Mouse (Mus musculus): ENCODE results near the gene Cdr2l. TPM values are rescaled to one million over a fixed set of nuclear protein-coding genes. Genes with fewer than 3 reads are reported as not detected.

The Cdr2l gene
- total RNA-seq (2017) = 0.12 TPM in 2 replicates

DNA sequence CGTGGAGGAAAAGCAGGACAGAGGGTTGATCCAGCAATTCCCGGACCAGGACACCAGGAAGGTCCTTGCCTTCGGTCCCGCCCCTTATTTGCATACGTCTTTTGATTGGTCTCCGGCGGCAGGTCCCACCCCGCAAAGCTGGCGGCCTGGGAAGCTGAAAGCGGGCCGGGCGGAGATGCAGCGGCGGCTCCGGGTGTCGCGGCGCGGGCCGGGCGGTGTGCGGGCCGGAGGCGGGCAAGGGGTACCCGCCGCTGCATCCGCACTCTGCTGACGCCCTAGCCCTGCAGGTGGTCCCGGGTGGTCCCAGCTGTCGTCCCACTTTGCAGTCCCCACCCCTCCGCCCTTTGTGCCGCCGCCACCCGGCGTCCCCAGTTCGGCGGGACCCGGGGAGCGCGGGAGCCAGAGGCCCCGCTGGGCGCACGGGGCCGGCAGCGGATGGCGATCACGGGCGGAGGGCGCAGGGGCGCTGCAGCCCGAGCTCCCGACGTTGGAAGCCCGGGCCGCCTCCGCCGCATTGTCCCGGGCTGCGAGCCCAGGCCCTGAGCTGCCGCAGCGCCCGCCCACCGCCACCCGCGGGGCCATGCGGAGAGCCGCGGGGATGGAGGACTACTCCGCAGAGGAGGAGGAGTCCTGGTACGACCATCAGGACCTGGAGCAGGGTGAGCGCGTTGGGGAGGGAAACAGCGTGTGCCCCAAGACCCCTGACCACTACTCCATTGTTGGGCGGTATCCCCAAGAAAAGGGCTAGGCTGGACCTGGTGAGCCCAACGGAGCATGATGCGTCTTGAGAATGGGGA is at the start of gene Cdr2l:
Gene Cdr2l, plus strand, starts transcription at position 174 of the 797 bp plus-strand sequence.
- ATAC-seq (ENCODE audit: extremely low read depth, insufficient number of reproducible peaks, low FRiP score, poor library complexity, severe bottlenecking) = no peak

DNA sequence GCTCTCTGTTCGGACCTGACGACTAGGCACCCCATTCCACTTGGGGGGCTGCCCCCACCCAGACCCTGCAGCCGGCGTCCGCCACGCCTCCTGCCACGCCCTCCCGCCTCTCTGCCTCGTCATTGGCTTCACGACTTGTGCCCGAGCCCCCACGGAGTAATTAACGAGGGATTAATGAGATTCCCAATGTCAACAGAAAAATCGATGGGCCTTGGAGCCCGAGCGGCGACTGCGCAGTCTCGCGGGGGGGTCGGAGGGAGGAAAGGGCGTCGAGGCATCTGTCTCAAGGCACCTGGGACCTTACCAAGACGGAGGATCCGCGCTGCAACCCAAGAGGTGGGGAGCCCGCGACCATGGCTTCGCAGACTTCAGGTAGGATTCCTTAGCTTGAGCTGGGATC is 47.2 kb upstream of the Cdr2l start, which contains the start of gene Otop3:
Gene Otop3, plus strand, starts transcription at position 201 of the 400 bp plus-strand sequence.
- no peak for ATAC-seq (ENCODE audit: extremely low read depth, insufficient number of reproducible peaks, low FRiP score, poor library complexity, severe bottlenecking)

DNA sequence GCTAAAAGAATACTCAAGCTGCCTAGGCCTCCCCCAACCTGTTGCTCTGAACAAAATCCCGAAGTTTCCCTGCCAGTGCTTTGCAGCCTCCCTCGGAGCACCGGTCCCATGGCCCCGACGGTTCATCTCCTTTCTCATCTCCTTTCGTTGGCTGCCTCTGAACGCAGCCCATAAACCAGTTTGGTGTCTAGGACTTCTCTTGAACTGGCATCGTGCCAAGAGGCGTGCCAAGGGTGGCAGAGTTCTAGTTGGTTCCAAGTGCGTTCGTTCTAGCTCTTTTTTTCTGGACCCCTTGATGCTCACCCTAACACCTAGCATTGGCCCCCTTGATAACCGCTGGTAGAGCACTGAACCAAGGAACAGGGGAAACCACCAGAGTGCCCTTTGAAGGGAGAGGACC is 46.5 kb upstream of the Cdr2l start:
- no peak for ATAC-seq (ENCODE audit: extremely low read depth, insufficient number of reproducible peaks, low FRiP score, poor library complexity, severe bottlenecking)

DNA sequence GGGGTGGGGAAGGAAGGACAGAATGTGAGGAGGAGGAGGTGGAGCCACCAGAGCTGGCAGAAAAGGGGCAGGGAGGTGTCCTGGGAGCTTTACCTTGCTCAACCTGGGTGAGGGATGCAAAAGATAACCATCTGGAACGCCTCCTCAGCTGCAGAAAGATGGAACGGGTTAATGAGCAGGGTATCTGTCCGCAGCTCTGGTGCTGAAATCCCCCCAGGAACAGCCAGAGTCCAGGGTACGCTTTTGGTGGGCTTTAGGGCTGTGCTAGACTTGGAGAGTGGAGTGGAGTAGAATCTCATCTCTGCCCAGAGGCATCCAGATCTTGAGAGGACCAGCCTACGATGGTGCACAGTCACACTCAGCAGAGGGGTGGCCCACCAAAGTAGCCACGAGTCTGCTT is 45.6 kb upstream of the Cdr2l start:
- ATAC-seq (ENCODE audit: extremely low read depth, insufficient number of reproducible peaks, low FRiP score, poor library complexity, severe bottlenecking) = no peak

DNA sequence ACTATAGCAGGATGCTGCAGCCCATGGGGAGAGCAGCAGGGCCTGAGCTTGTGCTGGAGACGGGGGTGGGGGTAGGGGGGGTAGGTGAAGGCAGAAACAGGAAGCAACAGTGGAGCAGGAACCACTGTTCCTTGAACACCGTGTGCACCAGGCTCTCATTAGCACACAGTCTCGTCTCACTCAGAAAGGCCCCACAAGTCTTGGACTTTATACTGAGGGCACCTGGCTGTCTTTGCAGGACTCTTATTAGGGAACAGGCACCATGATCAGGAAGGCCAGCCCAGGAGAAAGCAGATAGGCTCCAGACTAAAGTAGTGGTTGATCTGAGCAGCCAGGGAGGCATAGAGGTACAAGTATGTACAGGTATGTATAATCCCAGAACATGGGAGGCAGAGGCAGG is 44.4 kb upstream of the Cdr2l start:
- ATAC-seq (ENCODE audit: extremely low read depth, insufficient number of reproducible peaks, low FRiP score, poor library complexity, severe bottlenecking) = no peak

DNA sequence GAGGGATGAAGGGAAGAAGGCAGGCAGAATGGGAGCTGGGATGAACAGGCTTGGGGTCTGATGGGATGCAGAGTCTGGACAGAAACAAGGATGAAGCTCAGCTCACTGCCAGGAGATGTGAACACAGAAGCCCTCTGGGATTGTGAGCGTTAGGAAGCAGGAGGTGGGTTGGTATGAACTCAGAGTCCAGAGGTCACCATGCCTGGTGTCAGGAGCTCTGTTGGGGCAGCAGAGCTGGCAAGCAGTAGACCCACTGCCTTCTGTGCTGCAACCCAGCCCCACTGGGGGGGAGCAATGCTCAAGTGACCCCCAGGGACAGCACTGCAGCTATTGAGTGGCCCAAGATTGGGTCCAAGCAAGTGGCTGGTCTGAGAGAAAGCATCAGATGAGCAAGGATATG is 43.9 kb upstream of the Cdr2l start:
- ATAC-seq (ENCODE audit: extremely low read depth, insufficient number of reproducible peaks, low FRiP score, poor library complexity, severe bottlenecking) = no peak

DNA sequence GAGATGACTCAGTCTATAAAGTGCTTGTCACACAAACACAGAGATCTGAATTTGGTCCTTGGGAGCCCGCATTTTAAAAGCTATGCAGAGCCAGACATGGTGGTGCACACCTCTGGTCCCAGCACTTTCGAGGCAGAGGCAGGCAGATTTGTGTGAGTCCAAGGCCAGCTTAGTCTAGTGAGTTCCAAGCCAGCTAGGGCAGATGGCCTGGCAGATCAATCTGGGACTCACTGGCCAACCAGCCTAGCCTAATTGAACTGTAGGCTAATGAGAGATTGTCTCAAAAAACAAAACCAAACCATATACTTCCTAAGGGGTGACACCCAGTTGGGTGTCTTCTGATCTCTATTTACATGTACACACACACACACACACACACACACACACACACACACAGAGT is 40.5 kb upstream of the Cdr2l start:
- no peak for ATAC-seq (ENCODE audit: extremely low read depth, insufficient number of reproducible peaks, low FRiP score, poor library complexity, severe bottlenecking)

DNA sequence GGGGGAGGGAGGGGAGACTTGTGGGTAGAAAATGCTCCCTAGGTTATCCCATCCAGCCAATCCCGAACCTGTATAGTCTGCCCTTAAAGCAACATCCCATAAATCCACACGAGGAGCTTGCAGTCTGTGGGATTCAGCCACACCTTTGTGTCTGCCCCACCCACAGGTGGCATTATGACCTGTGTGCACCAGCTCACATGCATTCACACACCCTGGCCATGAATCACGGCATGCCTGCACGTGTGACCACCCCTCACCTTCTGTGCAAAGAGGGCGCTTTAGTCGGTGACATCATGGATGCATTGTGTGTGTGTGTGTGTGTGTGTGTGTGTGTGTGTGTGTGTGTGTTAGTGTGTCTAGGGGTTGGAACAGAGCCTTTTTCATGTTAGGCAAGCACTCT is 39.9 kb upstream of the Cdr2l start:
- no peak for ATAC-seq (ENCODE audit: extremely low read depth, insufficient number of reproducible peaks, low FRiP score, poor library complexity, severe bottlenecking)

DNA sequence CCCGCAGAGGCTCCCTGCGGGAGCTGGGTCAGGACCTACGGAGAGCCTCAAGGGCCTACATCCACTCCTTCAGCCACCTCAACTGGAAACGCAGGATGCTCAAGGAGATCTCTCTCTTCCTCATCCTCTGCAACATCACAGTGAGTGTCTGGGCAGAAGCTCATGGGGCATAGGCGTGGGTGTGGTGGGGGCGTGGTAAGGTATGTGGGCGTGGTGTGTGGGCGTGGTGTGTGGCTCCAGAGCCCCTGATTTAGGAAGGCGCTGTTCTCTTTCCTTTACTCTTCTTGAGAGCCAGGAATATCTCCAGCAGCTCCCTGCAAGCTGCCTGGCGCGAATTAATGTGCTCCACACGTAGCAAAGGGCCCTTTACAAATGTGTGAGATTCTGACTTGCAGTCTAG is 36.7 kb upstream of the Cdr2l start:
- ATAC-seq (ENCODE audit: extremely low read depth, insufficient number of reproducible peaks, low FRiP score, poor library complexity, severe bottlenecking) = no peak

DNA sequence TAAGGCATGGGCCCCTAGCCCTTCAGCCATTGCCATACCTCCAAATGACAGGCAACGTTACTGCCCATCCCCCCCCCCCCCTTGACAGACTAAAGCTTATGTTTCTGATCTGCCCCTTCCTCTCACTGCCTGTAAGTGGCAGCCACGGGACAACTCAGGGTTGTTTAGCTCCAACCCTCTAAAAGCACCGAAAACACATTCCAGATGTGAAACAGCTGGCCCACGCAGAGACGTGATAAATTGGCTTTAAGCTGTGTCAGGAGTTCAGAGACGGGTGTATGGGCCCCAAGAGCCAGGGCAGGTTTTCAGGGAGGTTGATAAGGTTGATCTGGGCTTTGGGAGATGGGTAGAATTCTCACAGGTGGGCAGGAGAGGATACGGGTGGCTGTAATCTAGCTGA is 36.2 kb upstream of the Cdr2l start:
- ATAC-seq (ENCODE audit: extremely low read depth, insufficient number of reproducible peaks, low FRiP score, poor library complexity, severe bottlenecking) = no peak

DNA sequence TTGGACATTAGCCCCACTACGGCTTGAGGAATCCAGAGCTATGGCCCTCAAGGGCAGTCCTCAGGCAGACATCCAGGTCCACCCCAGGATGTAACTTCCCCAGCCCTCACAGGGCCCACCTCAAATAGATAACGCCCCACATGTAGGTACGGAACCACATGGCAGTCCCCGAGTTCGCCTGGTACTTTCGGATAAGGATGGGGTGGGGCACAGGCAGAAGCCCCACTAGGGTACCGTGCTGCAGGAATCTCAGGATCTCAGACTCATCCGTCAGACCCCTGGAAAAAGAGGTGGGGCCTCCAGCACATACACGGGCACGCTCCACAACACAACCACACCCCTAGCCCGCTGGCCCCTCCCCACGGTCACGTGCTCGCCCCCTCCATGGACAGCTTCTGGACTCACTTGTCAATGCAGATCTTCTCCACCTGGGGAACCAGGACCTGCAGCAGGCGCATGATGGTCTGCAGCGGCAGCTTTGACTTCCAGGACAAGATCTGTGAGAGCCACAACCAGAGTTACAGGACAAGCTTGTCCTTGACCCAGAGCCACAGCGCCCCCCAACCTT is 33.0 kb upstream of the Cdr2l start:
- ATAC-seq (ENCODE audit: extremely low read depth, insufficient number of reproducible peaks, low FRiP score, poor library complexity, severe bottlenecking) = no peak

DNA sequence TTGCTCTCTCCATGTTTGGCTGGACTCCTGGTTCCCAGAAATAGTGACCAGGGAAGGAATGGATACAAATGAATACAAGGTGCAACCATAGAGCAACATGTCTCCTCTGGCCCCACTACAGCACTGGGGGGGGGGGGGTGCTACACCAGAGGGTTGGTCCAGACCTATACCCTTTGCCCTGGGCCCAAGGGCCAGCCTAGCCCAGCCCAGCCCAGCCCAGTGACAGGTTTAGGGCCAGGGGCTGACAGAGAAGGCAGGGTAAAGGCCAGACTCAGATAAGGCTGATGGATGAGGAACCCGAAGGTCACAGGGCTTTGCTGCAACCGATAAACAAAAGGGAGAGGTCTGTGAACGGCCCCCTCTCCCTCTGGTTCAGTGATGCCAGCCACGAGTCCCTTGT is 31.7 kb upstream of the Cdr2l start:
- ATAC-seq (ENCODE audit: extremely low read depth, insufficient number of reproducible peaks, low FRiP score, poor library complexity, severe bottlenecking) = no peak

DNA sequence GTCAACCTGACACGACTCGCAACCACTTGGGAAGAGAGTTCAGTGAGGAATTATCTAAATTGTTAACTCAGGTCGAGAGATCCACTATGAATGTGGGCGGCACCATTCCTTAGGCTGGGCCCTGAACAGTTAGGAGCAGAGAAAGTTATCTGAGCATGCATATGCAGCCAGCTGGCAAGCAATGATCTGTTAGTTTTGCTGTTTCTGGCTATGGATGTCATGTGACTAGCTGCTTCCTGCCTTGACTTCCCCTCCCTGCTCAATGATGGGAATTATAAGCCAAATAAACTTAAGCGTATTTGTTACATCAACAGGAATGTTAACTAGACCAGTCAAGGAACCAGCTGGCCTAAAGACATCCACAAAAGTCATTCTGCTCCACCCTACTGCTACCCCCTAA is 28.3 kb upstream of the Cdr2l start:
- no peak for ATAC-seq (ENCODE audit: extremely low read depth, insufficient number of reproducible peaks, low FRiP score, poor library complexity, severe bottlenecking)

DNA sequence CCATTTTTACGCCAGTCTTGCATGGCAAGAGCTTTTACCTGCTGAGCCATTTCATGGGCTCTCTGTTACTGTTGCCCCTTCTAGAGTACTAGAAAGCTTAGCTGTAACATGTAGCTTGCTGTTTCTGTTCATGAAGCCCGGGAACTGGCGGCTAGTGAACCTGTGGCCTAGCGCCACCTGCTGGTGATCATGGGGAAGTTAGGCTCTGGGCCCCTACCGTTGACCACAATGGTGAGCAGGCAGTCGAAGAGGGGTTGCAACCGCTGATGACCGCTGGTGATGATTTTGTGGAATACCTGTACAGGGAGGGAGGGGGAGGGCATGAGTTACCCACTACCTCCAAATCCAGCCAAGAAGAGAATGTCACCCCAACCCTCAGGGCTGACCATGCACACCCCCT is 27.5 kb upstream of the Cdr2l start:
- peak; percentile 59; the same call in 1 of the 2 replicates for ATAC-seq (ENCODE audit: extremely low read depth, insufficient number of reproducible peaks, low FRiP score, poor library complexity, severe bottlenecking)

DNA sequence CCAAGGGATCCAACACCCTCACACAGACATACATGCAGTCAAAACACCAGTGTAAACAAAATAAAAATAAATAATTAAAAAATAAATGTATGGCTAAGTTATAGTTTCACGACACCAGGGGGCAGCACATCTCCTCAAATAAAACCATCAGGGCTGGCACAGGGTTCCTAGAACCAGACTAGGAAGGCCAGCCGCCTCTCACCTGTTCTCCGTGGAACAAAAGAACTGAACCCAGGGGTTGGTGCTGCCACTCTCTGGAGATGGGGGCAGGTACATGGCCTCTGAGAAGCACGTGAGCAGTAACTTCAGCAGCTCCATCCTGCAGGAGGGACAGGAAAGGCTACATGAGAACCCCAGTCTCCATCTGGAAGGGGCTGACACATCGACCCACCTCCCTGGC is 23.2 kb upstream of the Cdr2l start:
- ATAC-seq (ENCODE audit: extremely low read depth, insufficient number of reproducible peaks, low FRiP score, poor library complexity, severe bottlenecking) = no peak

DNA sequence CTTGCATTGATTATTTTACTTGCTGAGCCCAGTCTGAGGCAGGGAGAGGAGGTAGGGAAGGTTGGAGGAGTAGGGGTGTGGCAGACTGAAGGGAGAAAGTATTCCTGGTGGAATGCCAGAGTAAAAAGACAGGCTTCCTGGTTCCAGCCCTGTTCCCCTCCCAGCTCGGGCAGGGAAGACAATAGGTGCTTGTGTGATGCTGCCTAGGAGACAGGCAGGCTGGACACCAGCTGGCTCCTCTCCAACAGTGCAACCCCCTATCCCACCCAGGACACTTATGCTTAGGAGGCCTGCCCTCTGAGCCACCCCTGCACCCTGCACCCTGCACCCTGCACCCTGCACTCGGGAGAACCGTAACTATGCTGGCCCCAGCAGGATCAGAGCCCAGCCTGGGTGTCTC is 22.4 kb upstream of the Cdr2l start:
- no peak for ATAC-seq (ENCODE audit: extremely low read depth, insufficient number of reproducible peaks, low FRiP score, poor library complexity, severe bottlenecking)

DNA sequence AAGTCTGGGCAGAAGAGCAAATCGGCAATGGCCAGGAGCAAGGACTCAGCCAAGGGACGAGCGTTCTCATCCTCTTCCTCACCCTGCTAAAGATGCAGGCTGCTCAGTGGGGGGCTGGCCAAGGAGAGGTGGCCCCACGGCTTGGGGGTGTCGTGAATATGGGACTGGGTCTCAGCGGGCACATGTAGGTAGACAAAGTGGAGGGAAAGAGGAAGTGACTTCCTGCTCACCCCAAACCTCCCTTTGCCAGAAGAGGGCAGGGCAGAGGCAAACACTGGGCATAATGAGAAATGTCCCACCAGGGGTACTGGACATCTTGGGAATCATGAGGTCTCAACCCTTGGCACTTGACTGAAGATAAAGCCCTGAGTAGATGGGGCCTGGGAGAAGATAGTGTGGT is 22.0 kb upstream of the Cdr2l start:
- ATAC-seq (ENCODE audit: extremely low read depth, insufficient number of reproducible peaks, low FRiP score, poor library complexity, severe bottlenecking) = no peak

DNA sequence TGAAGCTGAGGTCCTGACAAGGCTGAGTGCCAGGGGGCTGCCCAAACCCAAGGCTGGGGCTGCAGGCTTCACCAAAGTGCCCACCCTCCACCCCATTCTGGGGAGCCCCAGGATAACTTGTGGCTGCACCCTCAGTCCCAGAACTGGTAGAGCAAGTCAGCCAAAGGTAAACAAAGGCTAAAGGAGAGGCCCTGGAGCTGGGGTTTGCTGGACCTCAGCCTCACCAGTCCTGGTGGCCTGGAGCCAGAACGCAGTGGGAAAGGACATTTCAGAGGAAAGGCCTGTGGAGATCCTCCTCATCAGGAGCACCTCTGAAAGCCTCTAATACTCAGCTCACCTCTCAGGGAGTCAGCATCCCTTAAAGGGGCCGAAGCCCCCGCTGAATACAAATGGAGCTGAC is 17.6 kb upstream of the Cdr2l start:
- no peak for ATAC-seq (ENCODE audit: extremely low read depth, insufficient number of reproducible peaks, low FRiP score, poor library complexity, severe bottlenecking)

DNA sequence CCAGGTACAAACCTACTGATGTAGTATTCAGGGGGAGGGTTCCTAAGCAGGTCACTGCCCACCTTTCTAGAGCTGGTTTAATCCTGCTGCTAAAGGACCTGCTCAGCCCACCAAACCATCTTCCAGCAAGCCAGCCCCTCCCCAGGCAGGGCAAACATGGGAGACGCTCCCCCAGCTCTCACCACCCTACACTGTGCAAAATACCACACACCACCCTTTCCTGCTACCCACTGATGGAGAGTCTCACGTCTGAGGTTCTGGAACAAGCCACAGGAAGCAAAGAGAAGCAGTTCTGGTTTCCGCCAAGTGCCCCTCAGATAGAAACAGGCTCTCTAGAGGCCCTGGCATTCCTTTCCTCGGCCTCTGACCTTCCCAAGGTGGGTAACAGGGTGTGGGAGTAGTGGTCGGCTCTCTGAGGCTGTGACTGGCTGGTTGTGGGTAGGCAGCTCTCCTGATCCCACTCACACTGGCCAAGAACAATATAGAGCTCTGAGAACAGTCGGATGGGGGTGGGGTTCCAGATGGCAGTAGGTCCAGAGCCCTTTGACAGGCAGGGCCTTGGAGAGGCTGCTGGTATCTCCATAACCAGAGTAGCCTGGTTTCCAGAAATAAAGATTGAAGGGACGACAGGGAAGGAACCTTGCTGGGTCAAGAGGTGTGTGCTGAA is 15.5 kb upstream of the Cdr2l start:
- no peak for ATAC-seq (ENCODE audit: extremely low read depth, insufficient number of reproducible peaks, low FRiP score, poor library complexity, severe bottlenecking)

DNA sequence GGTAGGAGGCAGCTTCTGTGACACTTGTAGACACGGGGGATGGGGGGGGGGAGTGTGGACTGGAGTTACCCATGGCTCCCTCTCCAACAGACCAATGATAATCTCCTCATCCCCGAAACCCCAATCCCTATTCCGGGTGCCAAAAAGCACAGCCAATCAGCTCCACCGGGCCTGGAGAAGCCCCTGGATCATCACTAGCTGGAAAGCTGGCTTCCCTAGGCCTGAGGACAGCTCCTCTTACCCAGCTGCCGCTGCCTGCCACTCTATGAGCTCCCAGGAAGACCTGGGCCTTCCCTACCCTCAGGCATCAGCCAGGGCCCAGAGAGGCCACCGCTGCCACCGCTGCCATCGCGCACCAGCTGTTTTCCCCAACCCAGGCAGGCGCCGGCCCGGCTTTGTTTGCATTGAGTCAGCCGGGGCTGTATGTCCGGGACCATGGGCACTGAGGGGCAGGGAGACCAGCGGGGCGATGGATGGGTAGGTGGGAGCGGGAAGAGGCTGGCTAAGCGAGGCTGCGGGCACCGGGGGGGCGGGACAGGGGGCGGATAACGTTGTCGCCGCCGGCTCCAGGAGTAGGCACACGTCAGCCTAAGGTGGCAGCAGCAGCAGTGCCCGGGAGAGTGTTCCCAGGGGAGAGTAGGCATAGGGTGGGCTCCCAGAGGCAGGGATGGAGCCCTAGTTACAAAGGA is 14.9 kb upstream of the Cdr2l start:
- ATAC-seq (ENCODE audit: extremely low read depth, insufficient number of reproducible peaks, low FRiP score, poor library complexity, severe bottlenecking) = no peak

Data from neutrophil, adult 5-6 weeks (primary cell).